Mouse (Mus musculus): ENCODE measurements around the gene Kif11.

- no peak for TF ChIP-seq CTCF (IDR thresholded peaks at IDR 0.05; ENCODE audit: low read depth)
- no peak for TF ChIP-seq EP300 (IDR thresholded peaks at IDR 0.05; ENCODE audit: low read depth)
Measured at GRCm38 (mm10) chr19:37335392-37335791, 40.8 kb upstream of the Kif11 start.
